Mouse (Mus musculus) Muller cell, postnatal 12 days (primary cell): ENCODE results near the gene Efemp2.

Experiments
- DNase-seq: peaks from one replicate; pipeline ENCODE4 v3.0.0-alpha.2; 2015; ENCODE audit errors: inconsistent ontology term

Efemp2 gene

GRCm38 (mm10) chr19:5473720-5474119, at the start of gene Efemp2:
Gene Efemp2, plus strand, starts transcription at chr19:5473954.
- peak; percentile 92 for DNase-seq

DNA sequence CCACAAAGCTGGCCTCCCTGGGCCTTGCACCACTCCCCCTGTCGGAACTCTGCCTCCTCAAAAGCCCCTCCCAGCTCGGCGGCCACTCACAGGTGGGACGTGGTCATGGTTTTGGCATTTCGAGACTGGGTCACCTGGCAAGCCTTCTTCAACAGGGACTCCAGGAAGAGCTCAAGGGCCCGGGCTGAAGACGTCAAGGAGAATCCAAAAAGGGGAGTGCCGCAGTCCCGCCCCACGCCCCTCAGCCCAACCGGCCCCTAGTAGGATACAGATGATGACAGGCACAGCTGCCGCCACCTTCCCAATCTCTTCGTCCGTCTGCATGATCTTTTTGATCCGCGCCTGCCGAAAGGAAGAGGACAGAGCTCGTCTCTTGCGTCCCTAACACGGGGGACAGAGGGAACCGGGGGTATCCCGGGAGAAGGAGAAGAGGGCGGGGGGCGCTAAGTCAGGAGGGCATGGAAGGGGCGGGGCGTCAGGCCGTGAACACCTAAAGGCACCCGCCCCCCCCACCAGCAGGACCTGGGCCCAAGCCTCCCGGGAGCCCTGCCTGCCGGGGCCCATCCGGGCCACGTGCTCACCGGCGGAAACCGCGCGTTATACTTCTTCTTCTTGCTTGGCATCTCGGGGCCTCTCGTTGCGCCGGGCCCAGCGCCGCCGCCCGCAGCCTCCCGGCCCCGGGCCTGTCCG, 49.5 kb upstream of the Efemp2 start:
- DNase-seq = peak; percentile 88

GRCm38 (mm10) chr19:5424782-5425741, 48.7 kb upstream of the Efemp2 start, which contains the start of the genes Drap1 and AI837181:
Gene Drap1, minus strand, starts transcription at chr19:5424979.
Gene AI837181, plus strand, starts transcription at chr19:5425144.
- DNase-seq = peak; percentile 99

GRCm38 (mm10) chr19:5425906-5426565, 47.7 kb upstream of the Efemp2 start:
- no peak for DNase-seq

DNA sequence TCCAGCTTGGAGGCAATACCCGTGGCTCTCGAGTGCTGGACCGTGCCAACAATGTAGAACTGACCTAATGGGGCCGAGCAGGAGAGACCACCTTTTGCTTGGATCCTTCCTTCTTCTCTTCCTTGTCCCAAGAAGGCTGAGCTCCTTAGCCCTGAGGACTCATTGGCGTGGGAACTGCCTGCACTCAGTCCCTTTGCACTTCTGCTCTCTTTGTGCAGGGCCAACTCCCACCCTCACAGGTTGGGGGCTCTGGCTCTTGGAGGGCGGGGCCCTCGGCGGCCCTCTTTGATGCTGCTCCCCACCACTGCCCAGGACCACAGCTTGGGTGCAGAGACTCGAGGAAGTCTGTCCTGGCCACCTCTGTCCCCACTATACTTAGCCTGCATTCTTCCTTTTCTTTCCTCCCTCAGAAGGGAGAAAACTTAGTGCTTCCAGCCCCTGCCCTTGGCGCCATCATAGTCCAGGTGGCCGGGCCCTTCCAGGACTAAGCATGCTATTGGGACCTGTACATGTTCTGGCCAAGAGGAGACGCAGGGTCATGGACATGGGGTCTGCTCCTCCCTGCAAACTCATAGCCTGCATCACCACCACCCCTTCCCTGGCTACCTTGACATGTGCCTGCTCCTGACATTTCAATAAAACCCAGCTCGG, 47.0 kb upstream of the Efemp2 start:
- DNase-seq = no peak

- no peak for DNase-seq
Measured at GRCm38 (mm10) chr19:5428083-5428482, 45.7 kb upstream of the Efemp2 start.

GRCm38 (mm10) chr19:5429219-5429618, 44.5 kb upstream of the Efemp2 start:
- DNase-seq = no peak

GRCm38 (mm10) chr19:5429806-5430205, 43.9 kb upstream of the Efemp2 start:
- DNase-seq = peak; percentile 96

GRCm38 (mm10) chr19:5430408-5430807, 43.3 kb upstream of the Efemp2 start:
- DNase-seq = peak; percentile 66

- peak; percentile 58 for DNase-seq
Measured at GRCm38 (mm10) chr19:5431911-5432464, 41.8 kb upstream of the Efemp2 start.

DNA sequence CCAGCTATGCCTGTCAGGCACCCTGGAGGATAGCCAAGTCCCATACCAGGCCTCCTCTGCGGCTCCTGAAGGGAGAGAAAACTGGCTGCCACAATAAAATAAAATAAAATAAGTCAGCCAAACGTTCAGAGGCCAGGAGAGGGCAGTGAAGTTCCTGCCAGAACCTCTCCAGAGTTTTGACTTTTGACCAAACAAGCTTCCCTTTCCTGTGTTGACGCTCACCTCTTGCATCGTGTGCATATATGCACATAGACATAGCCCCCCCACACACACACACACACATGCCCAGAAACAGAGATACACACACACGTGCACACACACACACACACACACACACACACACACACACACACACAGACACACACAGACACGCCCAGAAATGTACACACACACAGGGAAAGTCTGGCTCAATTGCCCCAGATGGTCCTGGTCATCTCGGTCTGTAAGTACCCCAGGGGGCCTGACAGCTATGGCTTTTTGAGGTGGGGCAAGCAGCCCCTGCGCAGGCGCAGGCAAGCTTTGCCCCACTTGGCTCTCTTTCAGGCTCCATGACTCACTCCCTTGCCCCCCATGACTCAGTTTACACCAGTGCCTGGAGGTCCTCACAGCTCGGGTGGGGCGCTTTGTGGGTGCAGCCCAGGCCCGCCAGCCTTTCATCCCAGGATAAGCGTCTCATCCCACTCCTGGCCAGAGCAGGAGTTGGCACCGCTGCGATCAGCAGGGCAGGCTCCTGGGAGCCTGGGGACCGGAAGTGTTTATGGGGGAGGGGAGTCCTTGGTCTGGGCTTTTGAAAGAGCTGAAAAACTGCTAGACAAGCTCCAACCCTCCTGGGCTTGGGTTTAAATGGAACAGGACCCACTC, 40.5 kb upstream of the Efemp2 start:
- peak; percentile 82 for DNase-seq

DNA sequence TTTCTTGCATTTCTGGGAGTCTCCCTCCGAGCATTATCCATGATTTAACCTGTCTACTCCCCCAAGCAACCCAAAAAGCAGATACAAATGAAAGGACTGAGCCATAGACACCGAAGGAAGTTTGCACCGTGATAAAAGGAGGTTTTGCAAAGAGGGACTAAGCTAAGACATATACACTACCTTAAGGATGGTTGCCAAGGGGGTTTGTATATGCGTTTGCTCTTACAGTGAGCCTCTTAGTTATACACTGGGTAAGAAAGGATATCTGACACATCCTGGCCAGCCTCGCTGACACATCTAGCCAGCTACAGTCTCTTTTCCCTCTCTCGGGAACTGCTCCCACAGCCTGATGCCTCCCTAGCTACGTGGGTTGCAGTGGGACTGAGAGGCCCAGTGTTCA, 39.8 kb upstream of the Efemp2 start:
- no peak for DNase-seq

DNA sequence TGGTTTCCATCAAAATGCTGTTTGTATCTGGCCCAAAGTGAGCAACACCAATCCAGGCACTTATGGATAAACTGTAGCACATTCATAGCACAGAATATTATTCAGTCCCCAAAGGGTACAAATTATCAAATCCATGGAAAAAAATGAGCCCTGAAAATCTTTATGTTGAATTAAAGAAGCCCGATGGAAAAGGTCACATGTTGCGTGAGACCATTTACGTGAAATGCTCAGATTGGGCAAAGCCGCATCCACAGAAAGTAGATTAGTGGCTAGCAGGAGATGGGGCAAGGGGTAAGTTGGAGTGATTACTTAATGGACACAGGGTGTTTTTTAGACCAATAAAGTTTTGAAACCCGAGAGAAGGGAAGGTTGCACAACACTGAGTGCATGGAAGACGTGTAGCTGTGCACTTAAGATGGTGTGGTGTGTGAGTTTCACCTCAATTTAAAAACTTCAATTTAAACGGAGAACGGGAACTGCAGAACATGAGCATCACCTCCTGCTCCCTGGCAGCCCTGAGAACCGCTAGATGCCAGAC, 29.3 kb upstream of the Efemp2 start:
- DNase-seq = no peak

- DNase-seq = peak; percentile 92
Measured at GRCm38 (mm10) chr19:5444954-5445353, 28.8 kb upstream of the Efemp2 start.

DNA sequence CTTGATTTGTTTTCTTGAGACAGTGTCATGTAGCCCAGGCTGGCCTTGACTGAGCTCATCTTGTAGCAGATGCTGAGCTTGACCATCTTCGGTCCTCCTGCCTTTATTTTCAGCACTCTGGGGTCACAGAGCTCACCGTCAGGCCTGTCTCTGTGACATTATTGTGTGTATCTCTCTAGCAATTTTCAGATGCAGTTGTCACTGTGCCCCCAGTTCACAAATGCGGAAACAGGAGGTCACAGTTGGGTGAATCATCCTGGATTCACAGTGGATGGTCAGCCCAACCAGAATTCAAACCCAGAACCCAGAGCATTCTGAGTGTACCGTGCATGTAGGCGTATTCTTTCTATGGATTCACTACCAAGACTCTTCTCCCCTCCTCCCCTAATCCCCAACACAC, 28.0 kb upstream of the Efemp2 start:
- no peak for DNase-seq

GRCm38 (mm10) chr19:5447515-5448353, 26.0 kb upstream of the Efemp2 start, which contains the start of gene Fosl1:
Gene Fosl1, plus strand, starts transcription at chr19:5447547.
- DNase-seq = peak; percentile 87

DNA sequence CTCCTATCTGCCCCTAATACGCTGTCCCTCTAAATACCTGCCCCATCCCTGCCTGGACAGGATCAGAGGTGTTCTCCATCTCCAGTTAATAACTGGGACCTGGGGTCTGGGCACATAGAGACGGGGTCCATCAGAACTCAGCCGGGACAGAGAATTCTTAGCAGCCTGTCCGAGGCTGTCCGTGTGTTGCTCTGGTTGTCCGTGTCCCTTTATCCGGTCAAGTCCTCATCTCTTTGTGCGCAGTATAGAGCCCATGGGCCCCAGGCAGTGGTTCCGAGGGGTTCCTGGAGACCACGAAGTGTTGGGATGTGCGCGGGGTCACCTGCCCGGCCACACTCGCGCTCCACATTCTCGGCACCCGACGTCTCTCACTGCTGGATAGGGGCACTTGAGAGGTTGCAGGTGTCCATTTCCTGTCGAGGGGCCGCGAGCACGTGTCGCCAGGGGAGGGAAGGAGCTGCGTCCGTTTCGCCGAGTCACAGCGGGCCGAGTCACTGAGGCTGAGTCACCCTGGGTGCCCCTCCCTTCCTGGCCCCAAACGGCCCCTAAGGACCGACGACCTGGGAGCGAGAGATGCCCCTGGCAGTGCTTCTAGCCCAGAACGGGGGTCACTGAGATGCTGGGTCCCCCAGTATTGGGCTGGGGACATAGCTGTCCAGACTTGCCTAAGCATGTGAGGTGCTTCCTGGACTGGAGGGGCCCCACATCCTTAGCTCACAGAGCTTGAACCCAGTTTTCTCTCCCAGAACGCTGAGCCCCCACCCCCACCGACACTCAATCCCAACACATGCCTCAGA, 25.2 kb upstream of the Efemp2 start:
- DNase-seq = peak; percentile 82

DNA sequence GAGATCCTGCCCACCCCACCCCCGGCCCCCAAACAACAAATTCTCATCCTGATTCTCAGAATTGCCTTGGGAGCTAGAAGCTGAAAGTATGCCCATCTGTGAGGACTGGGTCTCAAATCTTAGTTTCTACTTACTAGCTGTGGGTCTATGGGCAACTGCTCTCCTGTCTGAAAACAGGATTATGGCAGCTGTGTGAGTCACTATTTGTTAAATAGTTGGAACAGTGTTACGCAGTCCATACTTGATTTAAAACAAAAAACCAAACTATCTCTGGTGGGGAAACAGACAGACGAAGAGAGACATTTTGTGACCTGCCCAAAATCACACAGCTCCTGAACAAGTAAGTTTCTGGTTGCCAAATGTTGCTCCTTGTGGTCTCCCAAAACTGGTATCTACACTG, 24.1 kb upstream of the Efemp2 start:
- no peak for DNase-seq
